Mouse (Mus musculus) liver, embryonic 14.5 days (tissue): ENCODE measurements around the gene Phldb3.

Source experiments
- CTCF ChIP-seq: IDR thresholded peaks from 2 replicates; pipeline ENCODE4 v1.5.1; 2016; ENCODE audit warnings: antibody characterized with exemption, low read depth, control low read depth
- EP300 ChIP-seq: IDR thresholded peaks from 2 replicates; pipeline ENCODE4 v1.6.1; 2016; ENCODE audit warnings: antibody characterized with exemption, low read depth

DNA sequence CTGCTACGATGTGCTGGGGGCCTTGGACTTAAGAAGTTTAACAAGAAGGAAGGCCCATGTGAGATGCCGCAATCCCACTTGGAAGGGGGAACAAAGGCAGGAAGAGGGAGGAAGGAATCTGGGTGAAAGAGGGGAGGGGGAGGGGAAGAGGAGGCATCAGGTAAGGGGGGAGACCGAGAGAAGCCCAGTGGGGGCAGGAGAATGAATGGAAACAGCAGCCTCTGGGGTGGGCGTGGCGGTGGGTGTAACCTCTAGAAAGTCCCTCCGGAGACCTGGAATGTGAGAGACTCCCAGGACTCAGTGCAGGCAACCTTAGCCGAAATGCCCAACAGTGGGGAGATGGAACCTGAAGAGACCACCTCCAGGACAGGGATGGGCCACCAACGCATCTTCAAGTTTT, 53.7 kb downstream of the Phldb3 start:
- TF ChIP-seq CTCF: no peak
- TF ChIP-seq EP300: no peak
